Mouse (Mus musculus): ENCODE measurements around the gene Angptl6.
A peak's percentile ranks its signal among the peaks of the same experiment; 100 is the strongest.

The Angptl6 gene

DNA sequence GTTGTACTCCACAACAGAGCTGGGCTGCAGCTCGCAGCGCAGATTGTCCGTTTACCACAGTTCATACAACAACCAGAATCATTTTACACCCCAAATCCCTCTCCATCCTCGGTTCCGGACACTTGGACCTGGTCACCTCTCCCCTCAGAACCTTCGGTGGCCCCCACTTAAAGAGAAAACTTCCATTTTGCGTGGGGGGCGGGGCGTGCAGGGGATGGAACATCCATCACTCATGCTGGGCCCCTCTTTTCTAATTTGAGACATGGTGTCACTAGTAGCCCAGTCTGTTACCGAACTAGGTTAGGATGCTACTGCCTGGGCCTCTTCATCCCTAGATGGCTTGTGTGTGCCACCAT is 839 bp downstream of the Angptl6 start:
- DNase-seq, result peak; percentile 50

DNA sequence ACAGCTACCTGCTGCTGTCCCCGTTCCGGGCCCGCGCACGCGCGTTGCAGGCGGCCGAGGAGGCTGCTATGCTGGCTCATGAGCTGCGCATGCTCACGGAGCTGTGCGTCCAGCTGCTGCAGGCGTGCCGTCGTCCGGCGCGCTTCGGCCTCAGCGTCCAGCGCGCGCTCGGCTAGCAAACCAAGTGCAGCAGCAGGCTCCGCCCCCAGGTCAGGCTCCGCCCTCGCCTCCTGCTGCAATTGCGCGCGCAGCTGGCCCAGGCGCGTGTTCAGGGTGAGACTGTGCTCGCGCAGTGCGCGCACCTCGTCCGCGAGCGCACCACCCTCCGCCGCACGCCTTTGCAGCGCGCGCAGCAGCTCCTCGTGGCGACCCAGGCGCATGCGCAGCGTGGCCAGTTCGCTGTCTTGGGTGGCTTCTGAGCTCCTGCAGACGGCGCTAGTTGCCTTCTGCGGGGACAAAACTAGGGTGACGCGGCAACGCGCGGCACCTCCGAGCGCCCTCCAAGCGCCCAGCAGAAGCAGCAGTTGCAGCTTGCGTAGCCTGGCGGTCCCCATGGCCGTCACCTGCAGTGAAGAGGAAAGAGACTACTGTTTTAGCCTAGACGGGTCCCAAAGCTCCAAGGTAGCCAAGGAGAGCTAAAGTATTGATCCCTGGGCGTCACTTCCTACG is 1.4 kb downstream of the Angptl6 start:
- DNase-seq, result peak; percentile 100

DNA sequence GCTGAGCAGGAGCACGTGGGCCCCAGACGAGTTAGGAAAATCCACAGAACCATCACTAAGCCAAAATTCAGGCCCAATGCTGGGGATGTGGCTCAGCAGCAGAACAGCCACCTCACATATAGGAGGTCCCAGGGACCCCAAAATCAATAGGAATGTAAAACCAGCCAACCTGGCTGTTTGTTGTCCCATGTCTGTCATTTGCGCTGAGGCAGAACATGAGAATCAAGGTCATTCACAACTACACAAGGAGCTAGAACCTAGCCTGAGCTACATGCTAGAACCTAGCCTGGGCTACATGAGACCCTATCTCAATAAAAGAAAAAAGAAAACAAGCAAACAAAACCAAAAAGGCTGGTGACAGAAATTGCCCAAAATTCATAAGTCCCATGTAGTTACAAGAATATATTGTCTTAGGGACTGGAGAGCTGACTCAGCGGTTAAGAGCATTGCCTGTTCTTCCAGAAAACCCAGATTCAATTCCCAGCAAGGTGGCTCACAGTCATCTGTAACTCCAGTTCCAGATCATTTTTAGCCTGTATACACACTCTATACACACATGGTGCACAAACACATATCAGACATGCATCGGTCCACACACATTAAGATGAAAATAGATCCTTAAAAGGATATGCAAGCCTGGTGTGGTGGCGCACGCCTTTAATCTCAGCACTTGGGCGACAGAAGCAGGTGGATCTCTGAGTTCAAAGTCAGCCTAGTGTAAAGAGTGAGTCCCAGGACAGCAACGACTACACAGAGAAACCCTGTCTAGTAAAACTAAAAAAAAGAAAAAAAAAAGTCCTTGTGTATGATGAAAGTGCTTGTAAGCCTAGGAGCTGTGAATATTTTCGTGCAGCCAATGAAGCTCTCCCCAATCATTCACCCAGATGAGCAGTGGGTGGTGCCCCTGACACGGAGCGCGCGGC is 2.1 kb downstream of the Angptl6 start:
- no peak for DNase-seq

DNA sequence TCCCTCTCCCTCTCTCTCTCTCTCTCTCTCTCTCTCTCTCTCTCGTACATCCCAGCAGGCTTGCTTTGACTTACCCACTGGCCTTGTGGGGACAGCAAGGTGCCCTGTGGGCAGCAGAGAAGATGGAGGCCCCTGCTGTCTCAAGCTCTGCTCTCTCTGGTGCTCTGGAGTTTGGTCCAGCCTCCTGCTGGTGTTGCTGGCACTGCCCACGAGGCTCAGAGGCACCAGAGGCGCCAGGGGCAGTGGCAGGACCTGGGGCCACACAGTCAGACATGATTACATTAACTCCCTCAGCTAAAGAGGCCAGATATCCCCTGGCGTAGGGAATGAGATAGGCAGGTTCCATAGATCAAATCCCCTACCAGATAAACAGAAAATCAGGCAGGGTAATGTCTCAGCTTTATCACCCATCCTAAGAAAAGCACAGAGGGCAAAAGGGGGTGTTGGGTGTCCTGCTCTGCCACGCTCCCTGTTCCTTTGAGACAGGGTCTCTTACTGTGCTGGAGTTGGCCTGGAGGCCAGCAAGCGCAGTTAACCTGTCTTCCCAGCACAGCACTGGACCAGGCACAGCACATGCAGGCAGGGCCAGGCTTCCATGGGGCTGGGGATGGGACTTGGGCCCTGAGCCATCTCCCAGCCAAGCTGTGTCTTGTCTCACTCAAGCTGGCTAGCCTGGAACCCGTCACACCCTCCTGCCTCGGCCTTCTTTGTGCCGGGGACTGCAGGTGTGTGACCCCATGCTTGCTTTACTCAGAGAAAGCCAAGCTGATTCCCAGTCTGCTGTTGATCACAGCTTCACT is 3.0 kb downstream of the Angptl6 start:
- DNase-seq, result no peak

DNA sequence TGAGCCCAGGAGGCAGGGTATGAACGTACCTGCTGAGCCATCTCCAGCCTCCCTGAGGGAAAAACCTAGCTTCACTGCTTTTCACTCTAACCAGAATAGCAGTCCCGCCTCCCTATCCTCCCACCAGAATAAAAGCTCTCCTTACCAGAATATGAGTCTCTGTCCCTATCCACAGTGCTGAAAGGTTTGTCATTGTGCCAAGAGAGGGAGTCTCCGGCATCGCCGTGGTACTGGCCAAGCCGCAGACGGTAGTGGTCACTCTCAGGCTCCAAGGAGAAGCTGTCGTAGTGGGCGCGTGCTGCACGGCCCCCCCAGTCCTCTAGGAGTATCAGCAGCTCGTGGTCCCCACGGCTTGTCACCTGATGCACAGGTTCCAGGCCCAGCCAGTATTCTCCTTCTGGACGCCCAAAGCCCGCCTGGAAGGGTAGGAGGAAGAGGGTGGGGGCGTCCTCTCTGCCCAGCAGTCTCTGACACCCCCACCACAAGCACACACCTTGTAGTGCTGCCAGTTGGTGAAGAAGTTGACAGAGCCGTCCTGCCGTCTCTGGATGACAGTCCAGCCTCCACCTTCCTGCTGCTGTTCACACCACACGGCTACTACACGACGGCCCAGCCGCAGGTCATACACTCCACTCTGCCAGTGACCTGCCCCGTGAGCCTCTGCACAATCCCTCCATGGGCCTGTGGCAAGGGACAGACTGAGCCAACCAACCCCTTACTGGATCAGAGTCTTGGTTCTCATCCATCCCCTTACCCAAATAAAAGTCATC is 4.3 kb downstream of the Angptl6 start:
- no peak for DNase-seq

DNA sequence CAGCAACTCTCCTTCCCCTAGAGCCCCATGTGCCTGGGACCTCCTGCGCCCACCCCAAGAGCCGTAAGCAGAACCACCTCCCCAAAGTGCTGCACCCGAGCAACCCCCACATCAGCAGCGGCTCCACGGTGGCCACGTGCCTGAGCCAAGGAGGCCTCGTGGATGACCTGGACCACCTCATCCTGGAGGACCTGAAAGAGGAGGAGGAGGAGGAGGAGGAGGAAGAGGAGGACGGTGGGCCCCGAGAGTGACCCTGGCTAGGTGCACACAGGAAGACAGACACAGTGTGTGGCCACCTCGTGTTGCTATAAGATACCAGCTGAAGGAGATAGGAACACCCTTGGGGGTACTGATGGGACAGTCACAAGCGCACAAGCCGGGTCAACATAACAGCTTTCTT is 6.0 kb downstream of the Angptl6 start:
- no peak for DNase-seq

DNA sequence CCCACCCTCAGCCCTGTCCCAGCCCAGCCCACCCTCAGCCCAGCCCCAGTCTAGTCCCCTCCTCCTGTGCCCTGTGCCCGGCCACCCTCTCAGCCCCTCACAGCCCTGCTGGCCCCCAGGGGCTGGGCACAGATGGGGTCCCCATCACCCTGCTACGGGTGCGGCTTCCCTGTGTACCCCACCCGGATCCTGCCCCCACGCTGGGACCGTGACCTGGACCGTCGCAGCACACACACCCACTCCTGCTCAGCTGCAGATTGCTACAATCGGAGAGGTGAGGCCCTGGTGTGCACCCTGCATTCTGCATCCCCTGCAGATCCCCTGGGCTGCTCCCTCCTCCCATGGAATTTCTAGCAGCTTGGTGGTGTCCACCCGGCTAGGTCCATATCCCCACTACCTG is 6.5 kb downstream of the Angptl6 start:
- DNase-seq, result no peak

DNA sequence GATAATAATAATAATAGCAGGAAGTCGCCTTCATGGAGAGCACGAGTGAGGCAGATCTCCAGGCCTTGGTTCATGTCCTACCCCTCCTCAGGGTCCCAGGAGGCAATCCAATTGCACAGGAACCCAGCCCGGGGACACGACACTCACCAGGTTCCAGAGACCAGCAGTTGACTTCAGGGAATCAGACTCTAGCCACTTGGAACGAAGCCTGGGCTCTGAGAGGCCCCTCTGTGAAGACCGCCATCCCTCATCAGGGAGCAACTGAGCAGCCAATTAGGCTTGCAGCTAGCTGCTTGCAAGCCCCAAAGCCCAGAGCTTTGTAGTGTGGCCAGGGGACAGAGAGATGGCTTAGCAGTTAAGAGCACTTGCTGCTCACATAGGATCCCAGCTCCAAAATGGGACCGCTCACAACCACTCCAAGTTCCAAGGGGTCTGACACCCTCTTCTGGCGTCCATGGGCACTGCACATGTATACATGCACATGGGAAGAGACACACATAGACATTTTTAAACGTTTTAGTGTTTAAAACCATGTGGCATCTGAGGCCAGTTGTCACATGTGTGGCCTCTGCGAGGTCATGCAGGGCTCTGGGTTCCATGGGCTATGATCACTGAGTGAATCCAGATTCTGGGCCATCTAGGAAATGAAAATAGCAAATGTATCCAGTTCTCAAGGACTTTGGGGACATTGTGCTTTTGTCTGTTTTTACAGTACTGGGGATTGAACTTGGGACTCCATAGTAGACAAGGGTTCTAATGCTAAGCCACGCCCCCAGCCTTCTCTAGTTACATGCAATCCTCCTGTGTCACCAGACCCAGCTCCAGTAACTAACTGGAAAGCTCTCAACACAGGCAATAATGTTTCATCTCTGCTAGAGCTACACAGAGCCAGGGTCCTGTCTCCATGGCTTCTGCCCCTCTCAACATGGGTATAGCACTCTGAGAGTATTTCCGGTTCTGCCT is 9.0 kb downstream of the Angptl6 start:
- DNase-seq, result no peak

DNA sequence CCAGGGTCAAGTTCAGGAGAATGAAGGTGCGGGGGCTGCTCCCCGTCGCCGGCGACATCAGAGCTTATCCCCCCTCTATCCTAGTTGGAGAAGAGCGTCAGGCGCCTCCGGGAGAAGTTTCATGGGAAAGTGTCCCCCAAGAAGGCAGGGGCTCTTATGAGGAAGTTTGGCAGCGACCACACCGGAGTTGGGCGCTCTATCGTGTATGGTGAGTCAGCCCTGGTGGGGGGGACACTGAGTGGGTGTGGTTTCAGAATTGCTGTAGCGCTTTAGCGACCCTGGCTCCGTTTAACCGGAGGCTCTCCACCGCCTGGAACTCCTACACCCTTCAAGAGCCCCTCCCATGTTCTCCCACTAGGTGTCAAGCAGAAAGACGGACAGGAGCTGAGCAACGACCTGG is 10.3 kb downstream of the Angptl6 start:
- DNase-seq, result no peak

DNA sequence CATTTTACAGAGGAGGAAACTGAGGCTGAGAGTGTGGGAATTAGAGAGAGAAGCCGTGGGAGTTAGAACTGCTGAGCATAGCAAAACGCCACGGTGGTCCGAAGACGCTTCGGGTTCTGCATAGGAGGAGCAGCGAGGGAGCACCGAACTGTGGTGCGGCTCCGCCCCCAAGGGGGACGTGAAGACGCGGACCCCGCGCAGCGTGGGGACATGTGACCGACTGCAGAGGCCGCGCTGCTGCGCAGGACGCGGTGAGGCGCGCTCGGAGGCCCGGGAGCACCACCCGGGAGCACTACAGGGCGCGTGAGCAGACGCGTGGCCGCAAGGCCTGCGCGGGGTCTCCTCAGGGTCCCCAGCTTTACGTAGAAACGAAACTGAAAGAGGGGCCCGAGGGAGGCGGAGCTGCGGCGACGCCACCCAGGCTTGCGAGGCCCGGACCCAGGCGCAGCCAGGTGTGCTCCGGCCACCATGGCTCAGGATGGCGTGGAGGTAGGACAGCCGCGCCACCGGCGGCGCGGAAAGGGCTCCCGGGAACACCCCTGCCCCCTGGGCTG is 11.0 kb downstream of the Angptl6 start, which contains the start of gene A230050P20Rik:
TSS of gene A230050P20Rik (plus strand) at position 195 of the 554 bp plus-strand sequence.
- peak; percentile 86 for DNase-seq

DNA sequence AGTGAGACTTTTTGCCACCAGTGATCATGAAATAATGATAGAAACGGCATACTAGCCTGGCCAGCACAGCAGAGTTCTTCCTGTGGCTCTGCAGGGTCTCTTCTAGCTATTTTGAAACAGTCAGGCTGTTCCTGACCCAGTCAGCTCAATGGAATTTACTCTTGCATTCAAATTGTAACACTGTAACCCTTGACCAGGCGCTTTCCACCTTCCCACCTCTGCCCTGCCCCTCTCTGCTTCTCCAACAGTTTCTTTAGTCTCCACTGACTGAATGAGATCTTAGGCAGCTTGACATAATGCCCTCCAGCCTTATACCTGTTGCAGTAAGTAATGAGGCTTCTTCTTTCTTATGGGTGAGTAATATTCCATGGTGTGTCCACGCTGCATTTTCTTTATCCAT is 12.6 kb downstream of the Angptl6 start:
- DNase-seq, result no peak

DNA sequence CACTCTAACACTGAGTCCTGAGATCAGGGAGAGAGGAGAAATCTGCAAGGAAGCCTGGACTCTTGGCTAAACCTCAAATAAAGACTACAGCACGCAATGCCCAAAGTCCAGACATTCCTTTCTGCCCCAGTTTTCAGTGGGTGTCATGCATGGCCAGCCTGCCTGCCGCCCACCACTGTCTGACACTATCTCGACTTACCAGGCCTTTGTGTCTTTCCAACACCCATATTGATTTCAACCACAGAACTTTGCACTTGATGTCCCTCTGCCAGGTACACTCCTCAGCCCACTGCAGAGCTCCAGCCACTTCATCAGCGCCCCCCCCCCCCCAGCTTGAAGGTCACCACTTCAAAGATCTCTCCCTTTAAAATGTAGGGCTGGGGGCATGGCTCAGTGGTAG is 17.3 kb downstream of the Angptl6 start:
- no peak for DNase-seq

DNA sequence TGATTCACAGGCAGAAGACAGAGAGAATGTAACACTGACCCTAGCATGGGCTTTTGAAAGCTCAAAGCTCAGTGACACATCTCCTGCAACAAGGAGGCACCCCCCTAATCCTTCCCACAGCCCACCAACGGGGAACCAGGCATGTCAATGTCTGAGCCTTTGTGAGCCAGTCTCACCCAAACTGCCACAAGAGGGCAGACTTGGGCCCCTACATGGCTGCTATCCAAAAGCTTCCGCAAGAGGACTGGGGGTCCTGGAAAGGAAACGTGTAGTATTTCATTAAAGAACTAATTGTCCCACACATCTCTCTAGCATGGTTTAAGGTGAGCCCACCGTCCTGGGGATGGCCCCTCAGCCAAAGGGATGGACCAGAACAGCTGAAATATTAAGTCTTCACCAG is 17.7 kb downstream of the Angptl6 start:
- no peak for DNase-seq

DNA sequence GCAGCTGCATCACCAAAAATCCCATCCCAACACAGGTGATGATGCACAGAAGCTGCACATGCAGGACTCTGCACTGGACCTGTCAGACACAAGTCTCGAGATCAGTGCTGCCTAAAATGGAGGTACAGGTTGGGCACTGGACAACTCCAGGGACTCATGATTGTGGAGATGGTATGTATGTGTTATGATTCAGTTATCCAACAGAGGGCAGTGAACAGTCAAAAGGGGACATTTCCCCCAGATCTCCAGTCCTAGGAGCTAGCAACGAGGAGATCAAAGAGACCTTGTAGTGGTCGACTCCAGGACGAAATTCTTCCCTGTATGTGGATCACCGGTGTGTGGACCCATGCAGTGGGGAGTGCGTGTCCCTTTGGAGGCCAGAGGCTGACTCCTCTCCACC is 19.6 kb downstream of the Angptl6 start:
- DNase-seq, result no peak

DNA sequence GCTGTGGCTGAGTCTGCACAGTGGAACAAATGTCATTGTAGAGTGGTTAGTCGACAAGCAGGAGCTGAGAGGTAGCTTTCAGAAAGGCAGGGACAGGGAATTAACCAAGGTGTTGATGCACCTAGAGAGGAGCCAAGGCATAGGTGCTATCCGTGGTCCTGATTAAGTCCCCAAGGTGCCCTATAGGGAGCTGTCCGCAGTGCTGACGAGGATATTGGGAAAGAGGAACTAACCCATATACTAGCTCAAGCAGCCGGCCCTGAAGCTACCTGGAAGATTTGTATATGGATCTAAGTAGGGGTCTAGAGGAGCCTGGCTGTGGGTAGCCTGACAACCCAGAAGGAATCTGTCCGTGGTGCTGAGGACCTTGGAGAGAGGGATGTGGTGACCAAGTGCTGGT is 22.4 kb downstream of the Angptl6 start:
- no peak for DNase-seq

DNA sequence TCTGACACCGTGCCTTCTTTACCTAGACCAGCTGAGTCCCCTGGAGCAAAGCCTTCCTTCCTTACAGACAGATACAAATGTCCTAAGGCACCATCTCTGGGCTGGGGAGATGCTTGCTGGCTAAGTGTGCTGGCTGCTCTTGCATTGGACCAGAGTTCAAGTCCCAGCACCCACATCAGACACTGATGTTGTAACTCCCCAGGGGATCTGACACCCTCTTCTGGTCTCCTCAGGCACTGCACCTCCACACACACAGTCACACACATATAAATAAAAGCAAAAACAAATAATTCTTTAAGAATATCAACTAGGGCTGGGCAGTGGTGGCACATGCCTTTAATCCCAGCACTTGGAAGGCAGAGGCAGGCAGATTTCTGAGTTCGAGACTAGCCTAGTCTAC is 29.3 kb downstream of the Angptl6 start:
- no peak for DNase-seq

DNA sequence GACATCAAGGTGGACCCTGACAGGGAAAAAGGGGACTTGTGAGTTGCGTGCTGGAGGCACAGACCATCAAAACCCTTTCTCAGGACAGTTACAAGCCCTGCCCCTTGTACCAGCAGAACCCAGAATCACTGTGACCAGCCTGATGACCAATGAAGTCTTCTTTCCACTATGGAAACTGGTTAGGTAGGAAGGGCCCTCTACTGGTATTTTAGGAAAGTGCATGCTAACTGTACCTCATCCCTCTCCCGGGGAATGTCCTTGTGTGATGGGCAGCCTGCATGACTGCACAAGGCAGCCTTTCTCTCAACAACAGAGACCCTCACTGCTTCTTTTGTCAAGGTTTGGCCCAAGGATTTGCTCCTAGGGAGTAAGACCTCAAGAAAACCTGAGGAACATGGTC is 36.9 kb downstream of the Angptl6 start:
- DNase-seq, result no peak

DNA sequence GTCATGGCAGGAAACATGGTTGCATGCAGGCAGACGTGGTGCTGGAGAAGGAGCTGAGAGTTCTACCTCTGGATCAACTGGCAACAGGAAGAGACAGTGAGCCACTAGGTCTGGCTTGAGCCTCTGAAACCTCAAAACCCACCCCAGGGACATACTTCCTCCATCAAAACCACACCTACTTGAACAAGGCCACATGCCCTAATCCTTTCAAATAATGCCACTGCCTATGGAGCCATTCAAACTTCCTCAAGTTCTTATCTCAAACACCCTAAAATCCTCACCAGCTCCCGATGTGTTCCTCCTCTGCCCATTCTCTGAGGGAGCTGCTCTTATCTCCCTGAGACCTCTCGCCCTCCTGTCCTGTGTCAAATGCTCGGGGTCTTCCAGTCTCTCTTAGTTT is 37.3 kb downstream of the Angptl6 start:
- no peak for DNase-seq

DNA sequence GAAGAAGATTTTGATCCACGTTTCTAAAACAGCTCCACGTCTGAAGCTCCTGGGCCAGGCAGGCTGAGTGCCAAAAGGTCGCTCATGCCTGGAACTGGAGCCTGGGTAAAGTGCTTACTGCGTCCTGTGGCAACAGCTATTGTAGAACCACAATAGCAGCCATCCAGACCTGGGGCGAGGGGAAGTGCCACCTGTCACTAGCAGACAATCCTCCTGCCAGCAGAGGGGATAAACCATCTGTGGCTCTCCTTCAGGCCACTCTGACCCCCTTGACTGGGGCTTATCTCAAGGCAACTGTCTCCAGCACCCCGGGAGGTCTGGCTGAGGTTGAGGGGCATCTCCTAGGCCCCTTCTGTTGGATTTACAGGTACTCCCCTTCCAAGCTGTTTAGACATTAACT is 40.6 kb downstream of the Angptl6 start:
- no peak for DNase-seq

DNA sequence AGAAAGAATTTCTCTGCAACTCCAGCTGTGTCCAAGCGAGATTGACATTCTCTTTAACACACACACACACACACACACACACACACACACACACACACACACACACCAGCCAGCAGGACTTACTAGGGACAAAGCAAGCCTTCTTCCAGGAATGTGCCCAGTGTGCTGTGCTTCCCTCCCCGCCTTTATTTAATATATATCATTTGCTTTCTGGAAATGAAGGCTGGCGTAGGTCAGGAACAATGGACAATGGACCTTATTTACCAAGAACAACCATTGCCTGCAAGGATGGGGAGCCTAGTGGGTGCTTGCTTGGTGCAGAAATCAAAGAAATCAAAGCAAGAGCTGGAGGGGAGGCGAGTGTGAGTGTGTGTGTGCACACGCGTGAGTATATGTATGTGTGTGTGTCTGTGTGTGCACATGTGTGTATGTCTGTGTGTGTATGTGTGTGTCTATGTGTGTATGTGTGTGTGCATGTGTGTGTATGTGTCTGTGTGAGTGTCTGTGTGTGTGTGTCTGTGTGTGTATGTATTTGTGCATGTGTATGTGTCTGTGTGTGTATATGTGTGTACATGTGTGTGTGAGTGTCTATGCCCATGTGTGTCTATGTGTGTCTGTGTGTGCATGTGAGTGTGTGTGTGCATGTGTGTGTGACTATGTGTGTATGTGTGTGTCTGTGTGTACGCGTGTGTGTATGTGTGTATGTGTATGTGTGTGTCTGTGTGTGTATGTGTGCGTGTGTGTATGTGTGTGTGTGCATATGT is 42.2 kb downstream of the Angptl6 start:
- DNase-seq, result no peak
